Mouse (Mus musculus) G1E (cell line): ENCODE measurements around the gene Cntnap4. TPM values are rescaled to one million over a fixed set of nuclear protein-coding genes. Genes with fewer than 3 reads are reported as not detected.

Experiments
- ATAC-seq: 2 replicates; pipeline ENCODE4 v1.8.0; 2016; ENCODE audit warnings: mild to moderate bottlenecking; ENCODE audit not compliant: insufficient number of reproducible peaks, poor library complexity, low FRiP score, severe bottlenecking; ENCODE audit errors: extremely low read depth
- DNase-seq: peaks from one replicate; pipeline ENCODE4 v3.0.0; 2012; ENCODE audit warnings: low spot score
- H3K27me3 ChIP-seq: 2 replicates; pipeline ENCODE4 v1.6.1; 2012; ENCODE audit warnings: mild to moderate bottlenecking, low read length, inconsistent platforms; ENCODE audit not compliant: insufficient read depth
- H3K36me3 ChIP-seq: replicated peaks from 2 replicates; pipeline ENCODE3; 2012; ENCODE audit warnings: mild to moderate bottlenecking, inconsistent platforms
- H3K4me1 ChIP-seq: 2 replicates; pipeline ENCODE4 v1.6.1; 2012; ENCODE audit warnings: low read depth, low read length, inconsistent platforms, mixed read lengths; ENCODE audit not compliant: insufficient read depth
- H3K4me3 ChIP-seq: 2 replicates; pipeline ENCODE4 v1.5.1; 2012; ENCODE audit warnings: low read depth, mild to moderate bottlenecking, inconsistent platforms, low read length, moderate library complexity, mixed read lengths
- H3K9me3 ChIP-seq: replicated peaks from 2 replicates; pipeline ENCODE4 v1.6.1; 2012; ENCODE audit warnings: inconsistent platforms
- CTCF ChIP-seq: IDR thresholded peaks from 2 replicates; pipeline ENCODE4 v1.5.1; 2012; ENCODE audit warnings: low read depth, low read length, inconsistent platforms, mixed read lengths
- GATA1 ChIP-seq: IDR thresholded peaks from 2 replicates; pipeline ENCODE4 v1.6.1; 2012; ENCODE audit warnings: borderline replicate concordance, low read length, inconsistent platforms, mixed read lengths
- GATA2 ChIP-seq: IDR thresholded peaks from 2 replicates; pipeline ENCODE4 v1.6.1; 2012; ENCODE audit warnings: low read depth, low read length, inconsistent platforms, borderline replicate concordance
- POLR2AphosphoS5 ChIP-seq: IDR thresholded peaks from 2 replicates; pipeline ENCODE4 v1.6.1; 2012; ENCODE audit warnings: low read depth, low read length, inconsistent platforms; ENCODE audit not compliant: insufficient replicate concordance
- TAL1 ChIP-seq: conservative IDR thresholded peaks from 2 replicates; pipeline ENCODE4 v1.6.1; 2012; ENCODE audit warnings: low read depth, low read length, inconsistent platforms, mixed read lengths
- polyA plus RNA-seq: library from polyadenylated mRNA; stranded (reverse); fragments of >175 nt; gene quantifications from 2 replicates; pipeline ENCODE4 v1.2.3, GENCODE M21; 2012
- total RNA-seq, 2 experiments: library from RNA; stranded (forward) in 1 of 2; stranded (reverse) in 1 of 2; fragments of 200-1000 nt in 1 of 2; fragments of >200 nt in 1 of 2; fragmentation: Nextera tagmentation in 1 of 2; gene quantifications; 2 replicates each; pipeline ENCODE4 v1.2.3; 2014 to 2017

The Cntnap4 gene
- total and polyA plus RNA-seq, 3 experiments: not detected

DNA sequence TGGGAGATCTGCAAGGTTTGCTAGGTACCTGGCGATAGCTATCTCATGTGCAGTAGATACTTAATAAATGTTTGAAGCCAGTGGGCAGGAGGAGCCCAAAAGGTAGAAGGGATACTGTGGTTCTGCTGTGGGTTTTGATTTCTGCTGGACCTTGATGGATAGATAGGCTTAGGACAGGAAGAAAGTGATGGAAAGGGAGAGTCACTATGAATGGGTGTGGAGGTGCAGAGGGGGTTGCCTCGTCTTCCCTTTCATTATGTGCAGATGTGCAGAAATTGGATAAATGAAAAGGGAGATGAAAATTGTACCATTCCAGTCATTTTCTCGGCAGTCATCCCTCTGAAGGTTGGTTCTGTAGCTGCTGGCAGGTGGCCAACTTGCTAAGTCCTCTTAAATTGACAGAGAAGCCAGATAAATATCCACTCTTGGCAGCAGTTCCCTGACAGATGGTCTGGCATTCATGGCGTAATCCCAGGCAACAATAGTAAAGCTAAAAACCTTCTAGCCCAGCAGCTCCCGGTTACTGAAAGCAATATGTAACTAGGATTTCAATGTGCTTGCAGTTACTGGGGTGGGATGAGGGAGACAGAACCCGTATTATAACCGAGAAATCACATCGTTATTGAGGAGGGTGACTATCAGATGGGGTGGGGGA is 336.7 kb downstream of the Cntnap4 start:
- no peak overlapping the region for H3K4me3 ChIP-seq
- no peak for DNase-seq

DNA sequence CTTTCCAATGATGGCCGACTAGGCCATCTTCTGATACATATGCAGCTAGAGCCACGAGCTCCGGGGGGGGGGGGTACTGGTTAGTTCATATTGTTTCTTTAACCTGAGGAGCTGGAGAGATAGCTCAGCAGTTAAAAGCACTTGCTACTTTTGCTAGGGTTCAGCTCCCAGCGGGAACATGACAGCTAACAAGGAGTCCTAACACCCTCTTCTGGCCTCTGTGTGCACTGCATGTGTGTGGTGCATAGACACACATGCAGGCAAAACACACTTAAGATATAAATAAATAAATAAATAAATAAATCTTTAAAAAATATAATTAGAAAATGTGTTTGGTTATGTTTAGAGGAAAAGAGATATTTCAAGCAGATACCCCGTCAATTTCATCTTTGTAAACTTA is 339.7 kb downstream of the Cntnap4 start:
- no peak overlapping the region for H3K4me3 ChIP-seq
- DNase-seq: no peak
- peaks cover 5% of the 10 kb centered on the region; the same call in 1 of the 2 replicates for H3K9me3 ChIP-seq
- no peaks in the 10 kb centered on the region for H3K4me1 ChIP-seq
- H3K36me3 ChIP-seq: no peaks in the 10 kb centered on the region
- no peak for ATAC-seq
- no peaks in the 10 kb centered on the region for H3K27me3 ChIP-seq
- TF ChIP-seq GATA1 (no peak), TAL1 (no peak)

More for the DNA sequence above, 336.7 kb downstream of the Cntnap4 start:
- no peaks in the 10 kb centered on the region for H3K27me3 ChIP-seq
- TF ChIP-seq GATA2 (no peak), CTCF (no peak), GATA1 (no peak), TAL1 (no peak)
- no peaks in the 10 kb centered on the region for H3K4me1 ChIP-seq
- H3K36me3 ChIP-seq: no peaks in the 10 kb centered on the region
- H3K9me3 ChIP-seq: no peaks in the 10 kb centered on the region; the same call in 1 of the 2 replicates
- ATAC-seq: no peak

DNA sequence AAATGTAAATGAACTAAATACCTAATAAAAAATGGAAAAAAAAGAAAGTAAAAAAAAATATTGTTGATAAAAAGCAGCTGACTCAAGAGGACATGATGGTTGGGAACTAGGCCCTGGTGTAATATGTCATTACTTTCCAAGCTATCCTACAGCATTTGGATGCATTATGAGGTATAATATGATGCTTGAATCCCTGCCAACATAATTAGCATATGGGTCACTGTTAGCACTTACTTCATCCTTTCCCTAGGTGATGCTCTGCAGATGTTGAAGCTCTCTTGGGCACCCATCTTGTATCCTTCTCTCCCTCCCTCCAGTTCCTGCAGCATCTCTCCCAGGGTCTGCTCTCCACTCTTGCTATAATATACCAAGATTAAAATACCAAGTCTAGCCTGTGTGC is 341.6 kb downstream of the Cntnap4 start:
- H3K4me1 ChIP-seq: no peaks in the 10 kb centered on the region
- DNase-seq (no peak), ATAC-seq (no peak)
- no peak overlapping the region for H3K4me3 ChIP-seq
- no peaks in the 10 kb centered on the region for H3K36me3 ChIP-seq
- no peak for TF ChIP-seq POLR2AphosphoS5
- TF ChIP-seq GATA2: no peak
- TF ChIP-seq TAL1: no peak
- TF ChIP-seq CTCF: no peak
- no peak for TF ChIP-seq GATA1
- peaks cover 5% of the 10 kb centered on the region; the same call in 1 of the 2 replicates for H3K9me3 ChIP-seq
- no peaks in the 10 kb centered on the region for H3K27me3 ChIP-seq

DNA sequence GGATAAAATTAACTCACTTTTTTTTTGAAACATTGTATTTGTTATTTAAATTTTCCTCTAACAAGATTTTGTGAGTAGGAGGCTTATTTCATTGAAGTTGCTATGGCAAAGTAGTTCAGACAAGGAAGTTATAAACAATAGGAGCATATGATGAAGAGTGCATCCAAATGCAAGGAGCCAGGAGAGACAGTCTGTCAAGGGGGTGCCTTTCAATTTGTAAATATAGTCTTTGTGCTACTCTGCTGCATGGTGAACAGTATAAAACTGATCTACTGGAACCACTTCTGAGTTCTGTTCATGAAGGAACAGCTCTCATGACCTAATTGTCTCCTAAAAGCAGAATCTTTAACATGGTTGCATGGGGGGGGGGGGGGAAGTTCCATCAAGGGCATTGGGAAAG is 352.3 kb downstream of the Cntnap4 start:
- no peaks in the 10 kb centered on the region for H3K4me1 ChIP-seq
- H3K4me3 ChIP-seq: no peak overlapping the region
- no peaks in the 10 kb centered on the region for H3K27me3 ChIP-seq
- peaks cover 12% of the 10 kb centered on the region for H3K9me3 ChIP-seq
- DNase-seq (no peak), ATAC-seq (no peak)
- TF ChIP-seq POLR2AphosphoS5: no peak
- no peak for TF ChIP-seq CTCF
- TF ChIP-seq TAL1: no peak
- TF ChIP-seq GATA1: no peak
- TF ChIP-seq GATA2: no peak
- no peaks in the 10 kb centered on the region for H3K36me3 ChIP-seq

DNA sequence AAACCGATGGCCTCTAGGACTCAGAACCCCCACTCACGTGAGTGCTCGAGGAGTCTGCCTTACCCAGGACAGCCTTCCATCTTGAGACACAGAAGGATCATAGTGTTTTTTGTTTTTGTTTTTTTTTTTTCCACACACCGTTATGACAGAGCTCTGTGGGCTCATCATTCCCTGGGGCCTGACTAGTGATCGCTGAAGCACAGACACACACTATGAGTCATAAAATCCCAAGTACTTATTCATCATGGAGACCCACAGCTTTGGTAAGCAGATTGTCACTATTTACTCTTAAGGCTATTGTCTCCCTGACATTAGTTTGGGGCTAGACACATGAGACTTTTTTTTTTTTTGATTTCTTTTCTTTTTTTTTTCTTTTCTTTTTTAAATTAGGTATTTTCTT is 352.9 kb downstream of the Cntnap4 start:
- Histone ChIP-seq H3K36me3 (no peaks in the 10 kb centered on the region), H3K4me3 (no peak overlapping the region), H3K4me1 (no peaks in the 10 kb centered on the region), H3K9me3 (peaks cover 12% of the 10 kb centered on the region), H3K27me3 (no peaks in the 10 kb centered on the region)
- TF ChIP-seq TAL1: no peak
- TF ChIP-seq POLR2AphosphoS5: no peak
- no peak for TF ChIP-seq CTCF
- TF ChIP-seq GATA2: no peak
- TF ChIP-seq GATA1: no peak
- ATAC-seq (no peak), DNase-seq (no peak)
